Mouse (Mus musculus) hindbrain, embryonic 15.5 days (tissue): ENCODE measurements around the gene Myo10. TPM values are rescaled to one million over a fixed set of nuclear protein-coding genes. Genes with fewer than 3 reads are reported as not detected.

Experiments
- ATAC-seq: fragments of 200-750 bp; cut with Nextera tagmentation; 2 replicates; pipeline ENCODE4 v1.8.0; 2017; ENCODE audit warnings: low read depth, moderate number of reproducible peaks, moderate TSS enrichment; ENCODE audit not compliant: low FRiP score
- H3K27ac ChIP-seq: fragments of 300-500 bp; sonication (generic); replicated peaks from 2 replicates; pipeline ENCODE4 v1.5.1; 2015; ENCODE audit warnings: mild to moderate bottlenecking, inconsistent platforms
- H3K27me3 ChIP-seq: fragments of 300-500 bp; sonication (generic); 2 replicates; pipeline ENCODE4 v1.6.1; 2015; ENCODE audit warnings: control low read depth, inconsistent platforms
- H3K36me3 ChIP-seq: fragments of 300-500 bp; sonication (generic); 2 replicates; pipeline ENCODE4 v1.6.1; 2015; ENCODE audit warnings: control low read depth, inconsistent platforms
- H3K4me1 ChIP-seq: fragments of 300-500 bp; sonication (generic); replicated peaks from 2 replicates; pipeline ENCODE4 v1.6.1; 2015; ENCODE audit warnings: control low read depth, inconsistent platforms
- H3K4me2 ChIP-seq: fragments of 300-500 bp; sonication (generic); 2 replicates; pipeline ENCODE4 v1.6.1; 2015; ENCODE audit warnings: moderate library complexity, mild to moderate bottlenecking, inconsistent platforms
- H3K4me3 ChIP-seq: fragments of 300-500 bp; sonication (generic); 2 replicates; pipeline ENCODE4 v1.5.1; 2015; ENCODE audit warnings: mild to moderate bottlenecking, inconsistent platforms
- H3K9ac ChIP-seq: fragments of 300-500 bp; sonication (generic); 2 replicates; pipeline ENCODE4 v1.6.1; 2015; ENCODE audit warnings: inconsistent platforms
- H3K9me3 ChIP-seq: fragments of 300-500 bp; sonication (generic); 2 replicates; pipeline ENCODE4 v1.6.1; 2016; ENCODE audit warnings: control low read depth, inconsistent platforms
- WGBS: fragments of 180-500 bp; shearing (Covaris S2); methylation state at CpG from one replicate; pipeline ENCODE4 v1.1.7; 2015; 5-methylcytosine and 5-hydroxymethylcytosine counted together
- polyA plus RNA-seq: library from polyadenylated mRNA; unstranded; fragments of >200 nt; fragmentation: Nextera tagmentation; extraction: Ambion mirVana; gene quantifications from 2 replicates; pipeline ENCODE4 v1.2.1, GENCODE M21; 2015

The Myo10 gene
- polyA plus RNA-seq, 1 experiment from 2014 or later = 28.3 TPM

- H3K4me1 ChIP-seq = peaks cover 17% of the 10 kb centered on the region
- no peak for ATAC-seq
These were observed 225.3 kb downstream of the Myo10 start for GRCm38 (mm10) chr15:25847576-25848168.

GRCm38 (mm10) chr15:25850552-25850951 lies 228.2 kb downstream of the Myo10 start:
- Histone ChIP-seq H3K36me3 (no peaks in the 10 kb centered on the region), H3K4me1 (peaks cover 4% of the 10 kb centered on the region; the same call in 1 of the 2 replicates), H3K4me3 (no peak overlapping the region), H3K4me2 (no peak overlapping the region), H3K9me3 (no peaks in the 10 kb centered on the region), H3K27me3 (no peaks in the 10 kb centered on the region), H3K9ac (no peak overlapping the region), H3K27ac (no peak overlapping the region)
- WGBS = 84% methylated on average over 11 of the region's 11 CpGs
- no peak for ATAC-seq

More at GRCm38 (mm10) chr15:25847576-25848168, 225.3 kb downstream of the Myo10 start:
- no peaks in the 10 kb centered on the region for H3K27me3 ChIP-seq
- no peak overlapping the region for H3K4me3 ChIP-seq
- 97% methylated on average over 1 of the region's 1 CpGs for WGBS
- no peak overlapping the region for H3K4me2 ChIP-seq
- no peaks in the 10 kb centered on the region for H3K9me3 ChIP-seq
- H3K36me3 ChIP-seq = no peaks in the 10 kb centered on the region
- no peak overlapping the region for H3K9ac ChIP-seq
- H3K27ac ChIP-seq = no peak overlapping the region

- H3K27ac ChIP-seq = no peak overlapping the region
- 0 out of 2 replicates have a peak overlapping the region, but pooled peaks have one; percentile 2 for H3K4me2 ChIP-seq
- no peak overlapping the region for H3K4me3 ChIP-seq
- H3K9ac ChIP-seq = no peak overlapping the region
- peaks cover 4% of the 10 kb centered on the region; the same call in 1 of the 2 replicates for H3K4me1 ChIP-seq
- H3K9me3 ChIP-seq = no peaks in the 10 kb centered on the region
- ATAC-seq = no peak
- WGBS = 73% methylated on average over 18 of the region's 18 CpGs
- H3K27me3 ChIP-seq = no peaks in the 10 kb centered on the region
- no peaks in the 10 kb centered on the region for H3K36me3 ChIP-seq
These were observed 232.1 kb downstream of the Myo10 start for GRCm38 (mm10) chr15:25854270-25854904.

GRCm38 (mm10) chr15:25858611-25859058 lies 236.3 kb downstream of the Myo10 start:
- no peak overlapping the region for H3K27ac ChIP-seq
- no peak overlapping the region for H3K4me3 ChIP-seq
- H3K9me3 ChIP-seq = no peaks in the 10 kb centered on the region
- no peaks in the 10 kb centered on the region for H3K36me3 ChIP-seq
- no peak overlapping the region for H3K9ac ChIP-seq
- no peak overlapping the region for H3K4me2 ChIP-seq
- no peak for ATAC-seq
- H3K4me1 ChIP-seq = peaks cover 4% of the 10 kb centered on the region; the same call in 1 of the 2 replicates
- WGBS = 79% methylated on average over 10 of the region's 12 CpGs
- no peaks in the 10 kb centered on the region for H3K27me3 ChIP-seq

GRCm38 (mm10) chr15:25859469-25859868 lies 237.1 kb downstream of the Myo10 start:
- Histone ChIP-seq H3K27ac (no peak overlapping the region), H3K36me3 (no peaks in the 10 kb centered on the region), H3K9me3 (no peaks in the 10 kb centered on the region), H3K4me2 (no peak overlapping the region), H3K27me3 (no peaks in the 10 kb centered on the region), H3K4me3 (no peak overlapping the region), H3K9ac (no peak overlapping the region), H3K4me1 (peaks cover 2% of the 10 kb centered on the region; the same call in 1 of the 2 replicates)
- WGBS = 59% methylated on average over 3 of the region's 3 CpGs
- ATAC-seq = no peak

- 85% methylated on average over 7 of the region's 7 CpGs for WGBS
- H3K4me2 ChIP-seq = no peak overlapping the region
- ATAC-seq = no peak
- no peak overlapping the region for H3K27ac ChIP-seq
- no peaks in the 10 kb centered on the region for H3K27me3 ChIP-seq
- H3K9ac ChIP-seq = no peak overlapping the region
- no peaks in the 10 kb centered on the region for H3K36me3 ChIP-seq
- no peak overlapping the region for H3K4me3 ChIP-seq
- H3K4me1 ChIP-seq = no peaks in the 10 kb centered on the region
- no peaks in the 10 kb centered on the region for H3K9me3 ChIP-seq
These were observed 239.6 kb downstream of the Myo10 start for GRCm38 (mm10) chr15:25861900-25862299.

Other genes starting within 250 kb of the Myo10 start
- 376 and 413 TPM in 2 replicates for gene Basp1, start 208.8 kb upstream of the Myo10 start, polyA plus RNA-seq
- gene Retreg1, start 220.7 kb downstream of the Myo10 start, polyA plus RNA-seq = 13.4 and 14.8 TPM in 2 replicates